Mouse (Mus musculus) heart, embryonic 11.5 days (tissue): Measurements from ENCODE around the gene Tbc1d16. TPM values are rescaled to one million over a fixed set of nuclear protein-coding genes. Genes with fewer than 3 reads are reported as not detected.
"Not testable (repeated sequence)": the region's sequence is repeated elsewhere in the genome, so short reads cannot be mapped to it uniquely, and the experiment has no call there.

Source experiments
- ATAC-seq: fragments of 200-750 bp; cut with Nextera tagmentation; replicated peaks from 2 replicates; pipeline ENCODE4 v1.8.0; 2017; ENCODE audit warnings: moderate library complexity; ENCODE audit not compliant: insufficient number of reproducible peaks, low FRiP score, low TSS enrichment
- H3K27ac ChIP-seq: fragments of 300-500 bp; sonication (generic); 2 replicates; pipeline ENCODE4 v1.5.1; 2014; ENCODE audit warnings: mild to moderate bottlenecking, low read depth, low read length
- H3K27me3 ChIP-seq: fragments of 300-500 bp; sonication (generic); 2 replicates; pipeline ENCODE4 v1.6.1; 2014; ENCODE audit warnings: mild to moderate bottlenecking, low read length, mixed read lengths; ENCODE audit not compliant: control insufficient read depth, insufficient read depth
- H3K36me3 ChIP-seq: fragments of 300-500 bp; sonication (generic); 2 replicates; pipeline ENCODE4 v1.6.1; 2014; ENCODE audit warnings: mild to moderate bottlenecking, low read length, moderate library complexity, mixed read lengths; ENCODE audit not compliant: control insufficient read depth, insufficient read depth
- H3K4me1 ChIP-seq: fragments of 300-500 bp; sonication (generic); 2 replicates; pipeline ENCODE4 v1.6.1; 2014; ENCODE audit warnings: low read length; ENCODE audit not compliant: control insufficient read depth, insufficient read depth
- H3K4me2 ChIP-seq: fragments of 300-500 bp; sonication (generic); 2 replicates; pipeline ENCODE4 v1.6.1; 2014; ENCODE audit warnings: mild to moderate bottlenecking, moderate library complexity
- H3K4me3 ChIP-seq: fragments of 300-500 bp; sonication (generic); 2 replicates; pipeline ENCODE4 v1.5.1; 2014; ENCODE audit warnings: low read depth, low read length
- H3K9ac ChIP-seq: fragments of 300-500 bp; sonication (generic); 2 replicates; pipeline ENCODE4 v1.6.1; 2014; ENCODE audit warnings: mild to moderate bottlenecking, low read depth, low read length, moderate library complexity
- H3K9me3 ChIP-seq: fragments of 300-500 bp; sonication (generic); replicated peaks from 2 replicates; pipeline ENCODE4 v1.6.1; 2016; ENCODE audit warnings: low read length; ENCODE audit not compliant: control insufficient read depth
- WGBS: fragments of 180-500 bp; shearing (Covaris S2); extraction: QIAGEN DNeasy Blood & Tissue Kit; methylation state at CpG from one replicate; pipeline ENCODE4 v1.1.7; 2014; ENCODE audit not compliant: insufficient replicate concordance; 5-methylcytosine and 5-hydroxymethylcytosine counted together
- polyA plus RNA-seq: library from polyadenylated mRNA; unstranded; fragments of >200 nt; fragmentation: Nextera tagmentation; extraction: Ambion mirVana; gene quantifications from 2 replicates; pipeline ENCODE4 v1.2.1, GENCODE M21; 2014

Tbc1d16 gene
- polyA plus RNA-seq, 1 experiment from 2014 or later, result 4.7 TPM

- ATAC-seq, H3K9ac ChIP-seq, H3K27ac ChIP-seq, H3K4me2 ChIP-seq, H3K4me1 ChIP-seq, H3K4me3 ChIP-seq, H3K36me3 ChIP-seq, H3K27me3 ChIP-seq, H3K9me3 ChIP-seq: not testable (repeated sequence)
- WGBS, result 90% methylated on average over 6 of the region's 6 CpGs
These were observed 17.2 kb upstream of the Tbc1d16 start for GRCm38 (mm10) chr11:119245543-119245942.

GRCm38 (mm10) chr11:119239480-119239879 is 11.2 kb upstream of the Tbc1d16 start:
- H3K4me1 ChIP-seq, result no peaks in the 10 kb centered on the region
- no peak overlapping the region for H3K4me2 ChIP-seq
- H3K4me3 ChIP-seq, result no peak overlapping the region
- no peak overlapping the region for H3K27ac ChIP-seq
- no peaks in the 10 kb centered on the region for H3K27me3 ChIP-seq
- no peaks in the 10 kb centered on the region for H3K36me3 ChIP-seq
- no peak for ATAC-seq
- 88% methylated on average over 12 of the region's 12 CpGs for WGBS
- H3K9me3 ChIP-seq, result no peaks in the 10 kb centered on the region
- H3K9ac ChIP-seq, result no peak overlapping the region

GRCm38 (mm10) chr11:119238305-119238721 is 10.0 kb upstream of the Tbc1d16 start:
- peak overlapping the region; percentile 61 for H3K4me2 ChIP-seq
- no peaks in the 10 kb centered on the region for H3K27me3 ChIP-seq
- peak overlapping the region; percentile 62 for H3K9ac ChIP-seq
- 6% methylated on average over 11 of the region's 11 CpGs for WGBS
- no peaks in the 10 kb centered on the region for H3K4me1 ChIP-seq
- no peaks in the 10 kb centered on the region for H3K36me3 ChIP-seq
- no peaks in the 10 kb centered on the region for H3K9me3 ChIP-seq
- no peak overlapping the region for H3K27ac ChIP-seq
- ATAC-seq, result no peak; the same call in 1 of the 2 replicates
- peak overlapping the region; percentile 27 for H3K4me3 ChIP-seq

GRCm38 (mm10) chr11:119237568-119238304 is 9.4 kb upstream of the Tbc1d16 start:
- peak overlapping the region; percentile 62 for H3K9ac ChIP-seq
- WGBS, result 26% methylated on average over 20 of the region's 20 CpGs

GRCm38 (mm10) chr11:119237007-119237406 is 8.7 kb upstream of the Tbc1d16 start:
- H3K9me3 ChIP-seq, result no peaks in the 10 kb centered on the region
- no peak overlapping the region for H3K27ac ChIP-seq
- no peaks in the 10 kb centered on the region for H3K36me3 ChIP-seq
- H3K4me1 ChIP-seq, result no peaks in the 10 kb centered on the region
- no peaks in the 10 kb centered on the region for H3K27me3 ChIP-seq
- 53% methylated on average over 3 of the region's 3 CpGs for WGBS
- no peak overlapping the region for H3K4me2 ChIP-seq
- ATAC-seq, result no peak
- H3K4me3 ChIP-seq, result no peak overlapping the region
- H3K9ac ChIP-seq, result no peak overlapping the region

More at GRCm38 (mm10) chr11:119237568-119238304, 9.4 kb upstream of the Tbc1d16 start:
- no peaks in the 10 kb centered on the region for H3K36me3 ChIP-seq
- H3K4me1 ChIP-seq, result no peaks in the 10 kb centered on the region
- no peak; the same call in 1 of the 2 replicates for ATAC-seq
- no peaks in the 10 kb centered on the region for H3K27me3 ChIP-seq
- peak overlapping the region; percentile 61 for H3K4me2 ChIP-seq
- H3K27ac ChIP-seq, result no peak overlapping the region
- peak overlapping the region; percentile 27 for H3K4me3 ChIP-seq
- H3K9me3 ChIP-seq, result no peaks in the 10 kb centered on the region

GRCm38 (mm10) chr11:119236354-119236753 is 8.1 kb upstream of the Tbc1d16 start:
- Histone ChIP-seq H3K36me3 (no peaks in the 10 kb centered on the region), H3K9me3 (no peaks in the 10 kb centered on the region), H3K4me1 (no peaks in the 10 kb centered on the region), H3K27ac (no peak overlapping the region), H3K4me2 (no peak overlapping the region), H3K27me3 (no peaks in the 10 kb centered on the region), H3K9ac (no peak overlapping the region), H3K4me3 (no peak overlapping the region)
- ATAC-seq, result no peak
- 29% methylated on average over 8 of the region's 8 CpGs for WGBS

- whole genome bisulfite sequencing, result 72% methylated on average over 4 of the region's 4 CpGs
- no peak overlapping the region for H3K9ac ChIP-seq
- ATAC-seq, result no peak
- H3K27me3 ChIP-seq, result no peaks in the 10 kb centered on the region
- H3K4me2 ChIP-seq, result no peak overlapping the region
- no peak overlapping the region for H3K27ac ChIP-seq
- H3K4me1 ChIP-seq, result no peaks in the 10 kb centered on the region
- no peaks in the 10 kb centered on the region for H3K9me3 ChIP-seq
- no peaks in the 10 kb centered on the region for H3K36me3 ChIP-seq
- H3K4me3 ChIP-seq, result no peak overlapping the region
These were observed 7.3 kb upstream of the Tbc1d16 start for GRCm38 (mm10) chr11:119235596-119235995.

GRCm38 (mm10) chr11:119234770-119235169 is 6.5 kb upstream of the Tbc1d16 start:
- H3K4me2 ChIP-seq, result no peak overlapping the region
- H3K9ac ChIP-seq, result no peak overlapping the region
- H3K36me3 ChIP-seq, result no peaks in the 10 kb centered on the region
- 90% methylated on average over 10 of the region's 10 CpGs for WGBS
- ATAC-seq, result no peak
- H3K4me1 ChIP-seq, result no peaks in the 10 kb centered on the region
- H3K27ac ChIP-seq, result no peak overlapping the region
- H3K9me3 ChIP-seq, result no peaks in the 10 kb centered on the region
- no peak overlapping the region for H3K4me3 ChIP-seq
- peaks cover 3% of the 10 kb centered on the region; the same call in 1 of the 2 replicates for H3K27me3 ChIP-seq
